Mouse (Mus musculus) neural tube, embryonic 11.5 days (tissue): Measurements from ENCODE around the gene Apobec3. TPM values are rescaled to one million over a fixed set of nuclear protein-coding genes. Genes with fewer than 3 reads are reported as not detected.
"Not testable (repeated sequence)": the region's sequence is repeated elsewhere in the genome, so short reads cannot be mapped to it uniquely, and the experiment has no call there.

ENCODE experiments used
- ATAC-seq: fragments of 200-750 bp; cut with Nextera tagmentation; 2 replicates; pipeline ENCODE4 v1.8.0; 2017; ENCODE audit warnings: moderate number of reproducible peaks, mild to moderate bottlenecking, moderate TSS enrichment, moderate library complexity; ENCODE audit not compliant: insufficient read depth, low FRiP score, low TSS enrichment
- DNase-seq: peaks from one replicate; pipeline ENCODE4 v3.0.0-alpha.2; 2015; ENCODE audit warnings: low spot score
- H3K27ac ChIP-seq: fragments of 300-500 bp; sonication (generic); 2 replicates; pipeline ENCODE4 v1.5.1; 2014; ENCODE audit warnings: low read depth, mild to moderate bottlenecking, low read length
- H3K27me3 ChIP-seq: fragments of 300-500 bp; sonication (generic); 2 replicates; pipeline ENCODE4 v1.6.1; 2014; ENCODE audit warnings: mild to moderate bottlenecking, low read length, mixed read lengths; ENCODE audit not compliant: control insufficient read depth, insufficient read depth
- H3K36me3 ChIP-seq: fragments of 300-500 bp; sonication (generic); 2 replicates; pipeline ENCODE4 v1.6.1; 2014; ENCODE audit warnings: mild to moderate bottlenecking, low read length, moderate library complexity, mixed read lengths; ENCODE audit not compliant: control insufficient read depth, insufficient read depth
- H3K4me1 ChIP-seq: fragments of 300-500 bp; sonication (generic); 2 replicates; pipeline ENCODE4 v1.6.1; 2014; ENCODE audit warnings: low read length, mixed read lengths; ENCODE audit not compliant: control insufficient read depth, insufficient read depth
- H3K4me2 ChIP-seq: fragments of 300-500 bp; sonication (generic); 2 replicates; pipeline ENCODE4 v1.6.1; 2014; ENCODE audit warnings: low read depth, mild to moderate bottlenecking, moderate library complexity
- H3K4me3 ChIP-seq: fragments of 300-500 bp; sonication (generic); 2 replicates; pipeline ENCODE4 v1.5.1; 2014; ENCODE audit warnings: low read depth, low read length
- H3K9ac ChIP-seq: fragments of 300-500 bp; sonication (generic); 2 replicates; pipeline ENCODE4 v1.6.1; 2014; ENCODE audit warnings: mild to moderate bottlenecking, low read length
- H3K9me3 ChIP-seq: fragments of 300-500 bp; sonication (generic); 2 replicates; pipeline ENCODE4 v1.6.1; 2016; ENCODE audit warnings: low read length; ENCODE audit not compliant: control insufficient read depth
- WGBS: fragments of 180-500 bp; shearing (Covaris S2); extraction: QIAGEN DNeasy Blood & Tissue Kit; methylation state at CpG from one replicate; pipeline ENCODE4 v1.1.7; 2014; 5-methylcytosine and 5-hydroxymethylcytosine counted together
- polyA plus RNA-seq: library from polyadenylated mRNA; unstranded; fragments of >200 nt; fragmentation: Nextera tagmentation; extraction: Ambion mirVana; gene quantifications from 2 replicates; pipeline ENCODE4 v1.2.1, GENCODE M21; 2014

Apobec3 gene
- polyA plus RNA-seq, 1 experiment from 2014 or later = 5.4 TPM

DNA sequence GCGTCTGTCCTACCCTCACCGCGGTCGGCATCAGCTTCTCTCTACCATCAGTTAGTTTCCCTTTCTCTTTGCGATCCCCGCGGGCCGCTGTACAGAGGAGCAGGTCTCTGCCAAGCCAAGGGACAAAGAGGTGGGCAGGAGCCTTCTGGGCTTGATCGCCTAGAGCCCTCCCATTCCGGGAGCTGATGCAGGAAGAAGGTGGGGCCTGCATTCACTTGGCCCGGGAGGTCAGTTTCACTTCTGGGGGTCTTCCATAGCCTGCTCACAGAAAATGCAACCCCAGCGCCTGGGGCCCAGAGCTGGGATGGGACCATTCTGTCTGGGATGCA lies 718 bp downstream of the Apobec3 start:
- H3K4me3 ChIP-seq = peak overlapping the region; percentile 21
- ATAC-seq = no peak; the same call in 1 of the 2 replicates
- H3K36me3 ChIP-seq = no peaks in the 10 kb centered on the region
- peak overlapping the region; percentile 47; the same call in 1 of the 2 replicates for H3K9ac ChIP-seq
- H3K27ac ChIP-seq = no peak overlapping the region
- peak; percentile 46 for DNase-seq
- peaks cover 8% of the 10 kb centered on the region; the same call in 1 of the 2 replicates for H3K27me3 ChIP-seq
- WGBS = 3% methylated on average over 12 of the region's 12 CpGs
- H3K9me3 ChIP-seq = no peaks in the 10 kb centered on the region
- peak overlapping the region; percentile 49 for H3K4me2 ChIP-seq
- H3K4me1 ChIP-seq = no peaks in the 10 kb centered on the region; the same call in 1 of the 2 replicates

DNA sequence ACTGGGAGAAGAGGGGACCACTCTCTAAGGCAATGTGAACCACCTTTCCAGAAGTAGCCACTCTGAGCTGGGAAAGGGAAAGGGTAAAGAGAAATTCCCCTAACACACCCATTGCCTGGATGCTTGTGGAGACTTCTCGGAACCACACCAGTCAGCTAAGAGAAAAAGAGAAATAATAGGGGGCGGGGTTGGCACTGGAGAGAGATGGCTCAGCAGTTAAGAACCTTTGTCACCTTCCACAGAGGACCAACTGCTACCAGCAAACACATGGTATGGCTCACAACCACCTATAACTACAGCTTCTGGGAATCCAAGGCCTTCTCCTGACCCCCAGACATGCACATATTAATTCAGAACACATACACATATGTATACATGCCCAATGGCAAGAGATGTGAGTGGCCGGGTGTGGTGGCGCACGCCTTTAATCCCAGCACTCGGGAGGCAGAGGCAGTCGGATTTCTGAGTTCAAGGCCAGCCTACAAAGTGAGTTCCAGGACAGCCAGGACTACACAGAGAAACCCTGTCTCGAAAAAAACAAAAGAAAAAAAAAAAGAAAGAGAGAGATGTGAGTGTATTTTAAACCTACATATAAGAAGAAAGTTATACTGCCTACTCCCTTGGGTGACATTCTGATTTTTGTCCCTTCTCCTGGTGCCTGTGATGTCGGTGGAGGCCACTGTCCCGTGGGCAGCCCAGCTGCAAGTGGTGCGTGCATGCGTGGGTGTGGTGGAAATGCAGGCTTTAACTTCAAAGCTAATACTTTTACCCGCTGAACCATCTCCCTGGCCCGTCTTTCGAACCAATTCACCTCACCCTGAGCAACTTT lies 1.8 kb downstream of the Apobec3 start:
- no peaks in the 10 kb centered on the region for H3K36me3 ChIP-seq
- ATAC-seq = no peak
- 85% methylated on average over 15 of the region's 15 CpGs for whole genome bisulfite sequencing
- no peak overlapping the region for H3K9ac ChIP-seq
- peaks cover 8% of the 10 kb centered on the region; the same call in 1 of the 2 replicates for H3K27me3 ChIP-seq
- no peaks in the 10 kb centered on the region for H3K9me3 ChIP-seq
- no peak overlapping the region for H3K4me3 ChIP-seq
- H3K4me2 ChIP-seq = no peak overlapping the region; the same call in 1 of the 2 replicates
- H3K27ac ChIP-seq = no peak overlapping the region
- DNase-seq = no peak
- no peaks in the 10 kb centered on the region; the same call in 1 of the 2 replicates for H3K4me1 ChIP-seq

DNA sequence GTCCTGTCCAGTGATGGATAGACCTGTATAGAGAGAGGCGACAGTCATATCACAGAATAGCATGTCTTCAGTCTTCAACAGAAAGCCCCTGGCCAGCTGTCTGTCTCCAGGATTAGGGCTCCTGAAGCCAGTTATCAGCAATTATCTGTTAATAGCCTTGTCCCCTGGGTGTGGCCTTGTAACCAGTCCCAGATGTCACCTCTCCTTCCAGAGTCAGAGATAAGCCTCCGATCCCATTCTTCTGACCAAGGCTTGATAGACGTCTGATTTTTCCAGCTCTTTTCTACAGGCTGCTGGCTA lies 2.3 kb downstream of the Apobec3 start:
- WGBS = 71% methylated on average over 3 of the region's 3 CpGs
- Histone ChIP-seq H3K9ac (no peak overlapping the region), H3K27ac (no peak overlapping the region), H3K9me3 (no peaks in the 10 kb centered on the region), H3K36me3 (no peaks in the 10 kb centered on the region), H3K4me1 (no peaks in the 10 kb centered on the region; the same call in 1 of the 2 replicates), H3K27me3 (peaks cover 8% of the 10 kb centered on the region; the same call in 1 of the 2 replicates), H3K4me3 (no peak overlapping the region), H3K4me2 (no peak overlapping the region)
- DNase-seq (no peak), ATAC-seq (no peak)

DNA sequence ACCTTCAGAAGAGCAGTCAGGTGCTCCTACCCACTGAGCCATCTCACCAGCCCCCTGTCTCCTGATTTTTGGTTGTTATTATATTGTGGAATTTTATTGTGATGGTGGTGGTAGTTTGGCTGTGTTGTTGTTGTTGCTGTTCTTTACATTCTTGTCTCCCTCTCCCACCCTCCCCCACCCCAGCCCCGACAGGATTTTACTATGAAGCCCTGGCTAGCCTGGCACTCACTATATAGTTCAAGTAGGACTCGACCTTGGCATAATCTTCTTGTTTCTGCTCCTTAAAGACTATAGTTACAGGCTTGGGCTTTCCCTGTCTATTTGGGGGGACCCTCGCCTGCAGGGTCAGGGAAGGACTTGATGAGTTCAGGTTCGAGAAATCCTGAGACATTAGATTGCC lies 2.9 kb downstream of the Apobec3 start:
- DNase-seq (no peak), ATAC-seq (no peak)
- Histone ChIP-seq H3K9me3 (no peaks in the 10 kb centered on the region), H3K4me2 (no peak overlapping the region), H3K4me1 (no peaks in the 10 kb centered on the region; the same call in 1 of the 2 replicates), H3K36me3 (no peaks in the 10 kb centered on the region), H3K27me3 (peaks cover 8% of the 10 kb centered on the region; the same call in 1 of the 2 replicates), H3K9ac (no peak overlapping the region), H3K4me3 (no peak overlapping the region), H3K27ac (no peak overlapping the region)
- 82% methylated on average over 4 of the region's 4 CpGs for WGBS

DNA sequence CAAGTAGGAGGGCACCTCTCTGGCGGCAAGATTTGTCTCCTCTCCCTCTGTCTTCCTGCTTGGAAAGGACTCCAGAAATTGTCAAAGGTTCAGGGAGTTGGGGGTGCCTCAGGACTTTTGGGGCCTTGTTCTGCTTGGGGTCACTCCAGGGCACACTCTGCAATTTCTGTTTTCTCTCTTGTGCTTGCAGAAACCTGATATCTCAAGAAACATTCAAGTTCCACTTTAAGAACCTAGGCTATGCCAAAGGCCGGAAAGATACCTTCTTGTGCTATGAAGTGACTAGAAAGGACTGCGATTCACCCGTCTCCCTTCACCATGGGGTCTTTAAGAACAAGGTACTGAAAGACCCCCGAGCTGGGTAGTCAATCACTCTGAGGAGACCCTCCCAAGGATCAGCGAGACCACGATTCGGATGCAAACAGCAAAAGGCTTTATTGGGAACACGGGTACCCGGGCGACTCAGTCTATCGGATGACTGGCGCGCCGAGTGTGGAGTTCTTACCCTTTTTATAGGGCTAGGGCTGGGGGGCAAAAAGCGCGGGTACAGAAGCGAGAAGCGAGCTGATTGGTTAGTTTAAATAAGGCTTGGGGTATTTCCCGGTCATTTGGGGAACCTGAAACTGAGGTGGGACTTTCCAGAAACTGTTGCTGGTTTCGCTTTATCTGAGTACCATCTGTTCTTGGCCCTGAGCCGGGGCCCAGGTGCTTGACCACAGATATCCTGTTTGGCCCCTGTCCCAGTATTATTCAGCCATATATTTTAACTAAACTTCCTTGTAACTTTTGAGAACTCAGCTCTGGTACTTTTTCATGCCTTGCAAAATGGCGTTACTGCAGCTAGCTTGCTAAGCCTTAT lies 4.0 kb downstream of the Apobec3 start:
- not testable (repeated sequence) for H3K9ac ChIP-seq, H3K4me3 ChIP-seq, H3K27ac ChIP-seq, ATAC-seq, H3K36me3 ChIP-seq, H3K27me3 ChIP-seq, H3K9me3 ChIP-seq, H3K4me1 ChIP-seq, H3K4me2 ChIP-seq, DNase-seq
- 92% methylated on average over 10 of the region's 23 CpGs for WGBS

DNA sequence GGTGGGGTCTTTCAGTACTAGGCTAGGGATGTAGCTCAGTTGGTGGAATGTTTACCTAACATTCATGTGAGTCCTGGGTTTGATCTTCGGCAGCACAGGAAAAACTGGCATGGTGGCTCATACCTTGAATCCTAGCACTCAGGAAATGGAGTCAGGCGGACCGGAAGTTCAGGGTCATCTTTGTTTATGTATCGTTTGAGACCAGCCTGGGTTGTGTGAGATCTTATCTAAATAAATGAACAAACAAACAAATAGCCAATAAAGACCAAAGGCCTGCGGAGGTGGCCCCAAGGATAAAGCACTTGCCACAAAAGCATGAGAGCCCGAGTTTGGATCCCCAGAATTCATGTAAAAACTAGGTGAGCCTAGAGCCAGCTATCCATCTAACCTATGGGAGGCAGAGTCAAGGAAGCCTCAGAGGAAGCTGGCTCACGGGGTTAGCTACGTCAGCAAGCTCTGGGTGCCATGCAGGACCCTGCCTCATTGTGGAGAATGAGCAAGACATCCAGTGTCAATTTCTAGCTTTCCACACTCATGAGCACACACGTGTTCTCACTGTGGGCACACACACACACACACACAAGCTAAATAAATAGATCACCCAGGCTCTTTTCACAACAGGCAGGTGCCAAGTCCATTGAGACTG lies 4.7 kb downstream of the Apobec3 start:
- Histone ChIP-seq H3K9ac (no peak overlapping the region), H3K27me3 (peaks cover 8% of the 10 kb centered on the region; the same call in 1 of the 2 replicates), H3K36me3 (no peaks in the 10 kb centered on the region), H3K9me3 (no peaks in the 10 kb centered on the region), H3K27ac (no peak overlapping the region), H3K4me3 (no peak overlapping the region), H3K4me1 (no peaks in the 10 kb centered on the region; the same call in 1 of the 2 replicates), H3K4me2 (no peak overlapping the region)
- ATAC-seq (no peak), DNase-seq (no peak)
- WGBS = 91% methylated on average over 9 of the region's 9 CpGs

DNA sequence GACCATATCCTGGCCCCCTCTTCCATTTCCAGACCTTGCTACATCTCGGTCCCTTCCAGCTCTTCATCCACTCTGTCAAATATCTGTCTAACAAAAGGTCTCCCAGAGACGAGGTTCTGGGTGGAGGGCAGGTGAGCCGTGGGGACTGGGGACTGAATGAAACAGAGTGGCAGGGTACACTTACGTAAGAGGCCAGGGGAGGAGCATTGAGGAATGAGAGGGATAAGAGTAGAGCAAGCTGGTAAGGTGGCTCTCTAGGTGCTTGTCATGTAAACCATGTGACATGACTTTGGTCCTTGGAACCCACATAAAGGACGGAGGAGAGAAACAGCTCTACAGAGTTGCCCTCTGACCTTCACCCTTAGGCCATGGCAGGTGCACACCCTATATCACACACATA lies 7.5 kb downstream of the Apobec3 start:
- Histone ChIP-seq H3K9me3 (no peaks in the 10 kb centered on the region), H3K27ac (no peak overlapping the region), H3K9ac (no peak overlapping the region), H3K36me3 (no peaks in the 10 kb centered on the region), H3K4me1 (no peaks in the 10 kb centered on the region), H3K27me3 (no peaks in the 10 kb centered on the region), H3K4me3 (no peak overlapping the region), H3K4me2 (no peak overlapping the region)
- DNase-seq = no peak
- WGBS = 91% methylated on average over 5 of the region's 5 CpGs
- ATAC-seq = no peak

DNA sequence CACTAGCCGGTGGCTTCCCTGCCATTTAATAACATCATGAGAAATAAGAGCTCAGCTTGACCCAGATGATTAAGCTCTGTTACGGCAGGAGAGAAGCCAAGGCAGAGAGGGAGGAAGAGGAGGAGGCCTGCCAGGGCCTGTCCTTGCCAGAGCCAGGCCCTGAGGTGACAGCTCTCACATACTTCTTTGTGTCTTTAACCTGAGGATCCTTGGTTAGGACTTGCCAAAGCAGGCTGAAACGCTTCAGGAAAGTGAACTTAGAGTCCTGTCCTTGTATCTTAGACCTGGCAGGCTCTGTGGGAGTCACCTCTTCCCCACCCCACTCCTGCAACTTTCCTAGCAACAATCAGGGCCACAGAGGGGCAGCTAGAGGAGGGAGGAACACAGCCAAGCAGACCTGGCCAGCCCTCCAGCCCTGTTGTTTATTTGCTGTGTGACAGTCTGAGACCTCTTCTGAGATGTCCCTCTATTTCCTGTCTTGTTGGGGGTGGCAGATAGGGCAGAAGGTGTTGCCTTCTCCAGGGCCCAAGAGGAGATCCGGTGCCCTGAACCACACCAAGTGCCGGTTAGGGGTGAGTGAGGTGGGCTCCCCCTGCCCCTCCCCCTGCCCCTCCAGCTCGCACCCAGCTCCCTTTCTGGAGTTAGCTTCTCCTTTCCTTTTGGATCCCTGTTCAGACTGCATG lies 8.5 kb downstream of the Apobec3 start:
- no peak overlapping the region for H3K4me2 ChIP-seq
- no peak overlapping the region for H3K4me3 ChIP-seq
- 91% methylated on average over 6 of the region's 6 CpGs for WGBS

More for the DNA sequence above, 8.5 kb downstream of the Apobec3 start:
- ATAC-seq = no peak
- Histone ChIP-seq H3K27ac (no peak overlapping the region), H3K9ac (no peak overlapping the region), H3K36me3 (no peaks in the 10 kb centered on the region), H3K4me1 (no peaks in the 10 kb centered on the region), H3K27me3 (no peaks in the 10 kb centered on the region), H3K9me3 (no peaks in the 10 kb centered on the region)
- no peak for DNase-seq
